Mouse (Mus musculus) 3T3-L1 (cell line): ENCODE data around the gene Csrp1.

Source experiments
- DNase-seq: peaks from one replicate; pipeline ENCODE4 v3.0.0-alpha.2; 2015; ENCODE audit warnings: low read depth, low spot score

The Csrp1 gene

DNA sequence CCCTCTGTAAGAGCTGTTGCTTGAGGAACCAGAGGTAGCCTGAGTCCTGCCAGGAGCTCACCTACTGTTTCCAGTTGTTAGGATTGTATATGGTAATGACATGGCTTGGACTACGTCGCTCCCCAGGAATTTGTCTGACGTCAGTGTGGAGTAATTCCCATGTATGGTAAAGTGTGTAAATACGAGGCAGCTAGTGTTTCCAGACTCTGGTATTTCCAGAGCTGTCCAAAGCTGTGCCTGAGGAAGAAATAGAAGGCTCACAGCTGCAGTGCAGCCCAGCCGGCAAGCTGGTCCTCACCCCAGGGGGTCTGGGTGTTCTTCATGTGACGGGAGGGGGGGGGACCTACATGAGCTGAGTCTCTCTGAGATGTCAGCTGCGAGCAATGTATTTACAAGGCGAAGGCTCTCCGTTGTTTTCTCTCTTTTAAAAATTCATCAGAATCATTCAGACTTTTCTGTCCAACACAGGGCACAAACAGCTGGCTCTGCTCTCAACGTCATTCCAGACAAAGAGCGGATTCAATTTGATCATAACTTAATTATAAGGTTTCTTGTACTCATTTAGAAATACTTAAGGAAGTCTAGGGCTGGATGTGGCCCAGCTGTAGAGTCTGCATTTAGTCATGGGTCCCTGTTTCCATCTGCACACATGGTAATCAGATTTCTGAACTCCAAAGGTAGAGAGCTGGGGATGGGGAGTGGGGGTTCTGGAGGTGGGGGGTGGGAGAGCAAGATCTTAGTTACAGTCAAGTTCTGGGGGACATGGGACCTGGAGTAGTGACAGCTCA, 12.2 kb downstream of the Csrp1 start:
- peak; percentile 89 for DNase-seq

DNA sequence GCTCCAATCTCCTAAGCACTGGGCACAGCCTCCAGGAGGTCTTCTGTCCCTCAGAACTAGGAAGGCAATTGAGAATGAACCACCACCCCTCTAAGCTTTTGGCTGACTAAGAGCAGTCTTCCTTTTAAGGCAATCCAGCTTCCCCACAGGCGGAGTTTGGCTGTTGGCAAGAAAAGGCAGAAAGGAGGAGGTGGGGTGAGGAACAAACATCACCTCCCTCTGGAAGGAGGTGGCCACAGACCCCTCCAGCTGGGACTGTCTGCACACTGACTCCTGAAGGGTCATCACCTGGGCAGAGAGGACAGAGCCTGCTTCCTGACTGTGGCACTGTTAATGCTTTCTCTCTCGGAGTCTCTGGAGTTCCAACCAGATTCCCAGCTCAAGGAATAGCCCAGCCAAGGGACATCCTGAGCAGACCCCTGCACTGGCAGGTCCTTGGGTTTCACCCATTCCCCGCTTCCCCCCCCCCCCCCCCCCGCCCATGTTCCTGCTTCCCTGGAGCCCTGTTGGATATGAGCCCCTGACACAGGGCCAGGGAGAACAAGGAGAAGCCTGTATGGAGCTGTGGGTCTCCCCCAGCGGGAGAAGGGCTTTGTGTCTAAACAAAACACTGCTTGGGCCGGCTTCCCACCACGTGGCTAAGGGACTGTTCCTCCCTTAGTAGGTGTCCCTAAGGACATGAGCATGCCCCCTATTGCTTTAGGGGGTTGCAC, 14.5 kb downstream of the Csrp1 start:
- DNase-seq: peak; percentile 58

DNA sequence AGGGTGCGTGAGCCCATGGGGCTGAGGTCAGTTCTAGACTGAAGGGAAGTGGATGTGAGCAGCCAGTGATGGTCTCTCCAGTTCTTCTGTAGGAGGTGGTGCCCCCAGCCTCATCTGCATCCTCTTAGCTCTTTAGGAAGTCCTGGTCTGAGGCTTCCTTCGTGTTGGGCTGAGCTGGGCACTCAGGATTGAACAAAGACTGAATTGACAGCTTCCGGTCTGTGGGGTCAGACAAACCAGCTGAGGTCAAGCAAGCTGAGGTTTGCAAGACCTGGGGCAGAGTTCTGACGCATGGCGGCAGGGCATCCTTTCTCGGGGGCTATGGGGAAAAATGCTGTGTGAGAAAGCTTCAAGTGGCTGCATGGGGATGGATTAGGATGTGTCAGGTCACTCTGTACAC, 15.6 kb downstream of the Csrp1 start:
- DNase-seq: no peak

DNA sequence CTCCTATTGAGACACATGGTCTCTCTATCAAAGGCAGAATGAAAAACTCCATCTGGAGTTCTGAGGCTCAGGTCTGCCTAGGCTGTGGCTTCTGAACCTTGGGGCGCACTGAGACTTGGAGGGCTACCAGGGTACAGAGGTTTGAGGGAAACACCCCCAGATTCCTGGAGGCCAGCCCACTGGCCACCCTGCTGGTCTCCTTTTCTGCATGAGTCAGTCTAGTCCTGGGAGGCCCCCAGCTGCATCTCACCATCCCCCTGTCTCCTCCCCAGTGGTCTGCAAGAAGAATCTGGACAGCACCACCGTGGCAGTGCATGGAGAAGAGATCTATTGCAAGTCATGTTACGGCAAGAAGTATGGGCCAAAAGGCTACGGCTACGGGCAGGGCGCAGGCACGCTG, 25.1 kb downstream of the Csrp1 start:
- DNase-seq: no peak

DNA sequence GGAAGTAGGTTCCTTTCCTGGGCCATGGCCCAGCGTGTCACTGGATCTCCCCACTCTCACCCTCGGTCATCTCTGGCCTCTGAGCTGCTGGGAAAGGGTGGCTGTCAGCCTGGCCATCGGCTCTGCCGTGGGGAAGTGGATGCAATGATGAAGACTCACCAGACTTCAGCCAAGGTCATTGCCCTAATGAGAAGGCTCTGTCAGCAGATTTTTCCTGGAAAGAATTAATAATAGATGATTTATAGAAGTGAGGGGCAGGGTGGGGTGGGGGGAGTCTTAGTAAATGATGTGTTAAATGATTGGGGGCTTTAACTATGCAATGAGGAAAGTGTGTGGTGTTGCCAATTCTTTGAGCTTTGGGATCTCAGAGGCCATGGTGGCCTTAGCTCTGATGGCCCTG, 26.4 kb downstream of the Csrp1 start:
- DNase-seq: no peak

DNA sequence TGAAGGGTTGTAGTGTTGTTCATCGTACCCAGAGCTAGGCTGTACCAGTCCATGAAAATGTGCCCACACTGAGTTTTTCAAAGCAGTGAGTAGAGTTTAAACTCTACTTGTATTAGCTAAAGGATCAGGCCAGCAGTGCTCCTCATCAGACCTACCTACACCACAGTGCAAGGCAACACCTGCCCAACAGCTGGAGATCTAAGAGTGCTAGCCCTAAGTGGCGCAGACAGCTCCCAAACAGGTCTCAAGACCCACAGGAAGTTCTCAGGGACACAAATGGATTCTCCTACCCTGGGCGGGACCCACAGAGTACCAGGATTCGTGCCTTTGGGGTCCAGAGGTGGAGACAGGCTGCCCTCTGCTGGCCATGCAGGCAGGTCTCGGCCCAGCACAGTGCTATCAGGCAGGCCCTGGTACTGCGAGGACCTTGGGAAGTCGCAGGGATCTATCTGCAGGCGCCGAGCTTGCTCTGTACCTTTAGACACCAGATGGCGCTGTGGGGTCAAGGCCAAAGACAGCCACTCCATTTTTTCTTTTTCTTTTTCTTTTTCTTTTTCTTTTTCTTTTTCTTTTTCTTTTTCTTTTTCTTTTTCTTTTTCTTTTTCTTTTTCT, 33.0 kb downstream of the Csrp1 start:
- peak; percentile 98 for DNase-seq

DNA sequence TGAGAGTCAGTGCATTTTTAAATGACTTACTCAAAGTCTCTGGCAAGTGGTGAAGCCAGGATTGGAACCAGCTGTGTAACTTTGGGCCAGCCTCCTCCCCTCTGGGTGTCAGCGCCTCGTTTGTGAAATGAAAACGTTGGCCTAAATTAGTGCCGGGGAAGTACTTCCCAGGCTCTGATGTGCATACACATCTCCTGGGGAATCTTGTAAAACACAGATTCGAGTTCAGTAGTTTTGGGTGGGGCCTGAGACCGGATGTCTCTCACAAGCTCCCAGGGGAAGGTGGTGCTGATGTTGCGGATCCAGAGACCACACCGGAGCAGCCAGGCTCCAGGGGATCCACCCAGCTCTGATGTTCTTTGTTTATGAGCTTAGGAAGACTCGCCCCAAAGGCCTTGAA, 35.4 kb downstream of the Csrp1 start:
- DNase-seq: peak; percentile 86

DNA sequence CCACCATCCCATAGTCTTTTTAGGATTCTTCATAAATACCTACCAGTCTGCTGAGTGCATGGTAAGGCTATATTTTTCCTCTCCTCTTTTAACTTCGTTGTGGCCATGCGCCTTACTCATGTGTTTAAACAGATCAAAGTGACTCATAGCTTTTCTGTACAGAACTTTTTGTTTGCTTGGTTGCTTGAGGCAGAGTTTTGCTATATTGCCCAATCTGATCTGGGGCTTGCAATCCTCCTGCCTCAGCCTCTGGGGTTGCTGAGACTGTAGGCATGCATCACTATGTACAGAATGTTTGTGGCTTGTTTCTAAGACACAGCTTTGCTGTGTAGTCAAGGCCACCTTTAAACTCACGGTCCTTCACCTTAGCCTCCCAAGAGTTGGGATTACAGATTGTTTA, 36.1 kb downstream of the Csrp1 start:
- peak; percentile 74 for DNase-seq

DNA sequence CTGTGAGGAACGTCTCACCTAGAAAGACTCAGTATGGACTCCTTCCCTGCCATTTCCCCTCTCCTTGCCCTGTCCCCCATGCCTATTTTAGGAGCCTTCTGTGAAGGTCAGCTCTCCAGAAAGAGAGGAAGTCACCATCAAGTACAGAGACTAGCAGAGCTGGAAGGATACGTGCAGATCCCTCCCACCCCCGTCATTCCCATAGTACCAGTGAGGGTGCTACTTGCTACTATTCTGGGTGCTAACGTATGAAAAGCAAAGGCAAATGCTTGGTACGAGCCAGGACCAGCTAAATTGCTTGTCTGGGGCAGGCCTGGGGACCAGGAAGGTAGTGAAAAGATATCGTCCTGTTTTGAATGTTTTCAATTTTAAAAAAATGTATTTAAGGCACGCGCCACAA, 37.4 kb downstream of the Csrp1 start:
- no peak for DNase-seq

DNA sequence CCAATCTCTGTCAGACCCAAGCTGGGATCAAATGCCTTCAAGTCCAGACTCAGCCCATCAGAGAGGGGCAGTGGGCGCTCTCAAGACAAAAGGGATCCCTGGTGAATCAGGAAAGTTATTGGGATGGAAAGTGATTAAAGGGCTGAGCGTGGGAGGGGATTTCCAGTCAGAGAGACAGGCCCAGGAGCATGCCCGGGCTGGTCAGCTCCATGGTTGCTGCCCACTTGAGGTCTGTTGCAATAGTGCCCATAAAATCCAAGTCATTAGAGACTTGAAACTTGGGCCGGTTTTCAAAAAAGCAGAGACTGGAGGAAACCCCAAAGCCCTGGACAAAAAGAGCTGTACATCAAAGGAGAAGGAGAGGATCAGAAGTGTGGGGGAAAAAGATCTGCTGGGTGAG, 39.8 kb downstream of the Csrp1 start:
- peak; percentile 64 for DNase-seq

DNA sequence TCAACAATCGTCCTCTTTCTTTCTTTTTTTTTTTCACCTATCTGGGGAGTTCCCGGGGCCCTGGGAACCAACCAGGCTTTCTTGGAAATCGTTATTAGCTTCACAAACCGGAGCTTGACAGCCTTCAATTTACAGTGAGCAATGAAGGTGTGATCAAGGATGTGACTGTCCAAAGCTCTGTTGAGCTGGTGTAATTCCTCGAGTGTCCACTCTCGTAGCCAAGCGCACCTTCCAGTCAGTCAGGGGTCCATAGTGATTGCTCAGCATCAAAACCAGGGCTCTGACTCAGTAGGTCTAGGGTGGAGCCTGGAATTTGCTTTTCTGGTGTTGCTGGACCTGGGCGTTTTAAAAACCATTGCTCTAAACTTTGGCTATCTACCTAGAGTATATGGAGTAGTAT, 40.4 kb downstream of the Csrp1 start:
- peak; percentile 80 for DNase-seq

DNA sequence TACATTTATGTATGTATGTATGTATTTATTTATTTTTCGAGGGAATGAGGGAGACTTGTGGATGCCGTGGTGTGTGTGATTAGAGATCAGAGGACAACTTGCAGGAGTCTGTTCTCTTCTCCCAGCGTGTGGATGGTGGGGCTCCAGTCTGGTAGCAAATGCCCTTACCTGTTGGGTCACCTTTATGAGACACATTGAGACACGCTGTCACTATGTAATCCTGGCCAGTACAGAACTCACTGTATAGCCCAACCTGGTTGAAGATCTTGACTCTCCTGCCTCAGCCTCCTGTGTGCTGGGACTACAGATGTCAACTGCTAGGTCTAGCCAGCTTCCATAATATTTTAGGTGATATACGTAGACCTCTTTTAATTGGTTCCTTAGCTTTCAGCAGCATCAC, 41.9 kb downstream of the Csrp1 start:
- no peak for DNase-seq

DNA sequence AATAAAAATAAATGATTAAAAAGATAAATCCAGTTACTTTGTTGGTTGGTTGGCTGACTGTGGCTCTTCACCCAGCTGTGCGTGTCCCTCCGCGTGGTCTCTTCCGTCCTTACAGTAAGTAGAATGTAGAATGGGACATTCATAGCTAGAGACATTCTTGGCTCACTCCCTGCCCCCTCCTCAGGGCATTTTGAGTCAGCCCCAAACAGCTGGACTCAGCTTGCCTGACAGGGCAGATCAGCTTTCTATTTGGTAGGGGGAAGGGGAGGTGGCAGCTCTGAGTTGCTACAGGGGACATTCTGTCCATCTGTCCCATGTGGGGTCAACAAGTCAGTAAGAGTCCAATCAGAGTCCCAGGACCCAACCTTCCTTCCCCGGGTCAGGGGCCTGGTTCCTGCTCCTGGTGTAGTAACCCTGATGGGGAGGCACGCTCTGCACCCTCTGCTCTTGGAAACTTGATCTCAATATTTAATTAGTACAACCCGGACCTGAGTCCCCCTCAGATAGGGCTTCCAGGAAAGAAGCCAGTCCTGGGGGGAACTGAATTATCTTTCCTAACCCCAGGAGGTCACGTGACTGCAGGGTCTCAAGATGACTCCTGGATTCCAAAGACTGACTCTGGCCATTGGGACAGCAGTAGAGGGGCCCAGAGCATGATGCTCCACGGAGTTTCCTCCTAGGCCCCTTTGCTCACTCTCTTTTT, 43.8 kb downstream of the Csrp1 start:
- peak; percentile 64 for DNase-seq

DNA sequence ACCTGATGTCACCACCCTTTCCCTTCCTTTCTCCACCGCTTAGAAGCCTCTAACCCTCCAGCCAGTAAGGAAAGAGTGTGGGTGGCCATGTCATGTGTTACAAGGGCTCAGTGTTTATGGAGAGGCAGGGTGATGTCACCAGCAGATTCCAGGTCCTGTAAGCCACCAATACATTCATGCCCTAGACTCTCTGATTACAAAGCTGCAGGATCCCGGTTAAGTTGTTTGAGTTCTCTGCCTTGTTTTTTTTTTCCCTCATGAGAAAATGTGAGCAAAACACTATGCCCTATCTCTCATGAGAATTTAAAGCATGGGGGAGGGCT, 44.3 kb downstream of the Csrp1 start:
- DNase-seq: peak; percentile 66

DNA sequence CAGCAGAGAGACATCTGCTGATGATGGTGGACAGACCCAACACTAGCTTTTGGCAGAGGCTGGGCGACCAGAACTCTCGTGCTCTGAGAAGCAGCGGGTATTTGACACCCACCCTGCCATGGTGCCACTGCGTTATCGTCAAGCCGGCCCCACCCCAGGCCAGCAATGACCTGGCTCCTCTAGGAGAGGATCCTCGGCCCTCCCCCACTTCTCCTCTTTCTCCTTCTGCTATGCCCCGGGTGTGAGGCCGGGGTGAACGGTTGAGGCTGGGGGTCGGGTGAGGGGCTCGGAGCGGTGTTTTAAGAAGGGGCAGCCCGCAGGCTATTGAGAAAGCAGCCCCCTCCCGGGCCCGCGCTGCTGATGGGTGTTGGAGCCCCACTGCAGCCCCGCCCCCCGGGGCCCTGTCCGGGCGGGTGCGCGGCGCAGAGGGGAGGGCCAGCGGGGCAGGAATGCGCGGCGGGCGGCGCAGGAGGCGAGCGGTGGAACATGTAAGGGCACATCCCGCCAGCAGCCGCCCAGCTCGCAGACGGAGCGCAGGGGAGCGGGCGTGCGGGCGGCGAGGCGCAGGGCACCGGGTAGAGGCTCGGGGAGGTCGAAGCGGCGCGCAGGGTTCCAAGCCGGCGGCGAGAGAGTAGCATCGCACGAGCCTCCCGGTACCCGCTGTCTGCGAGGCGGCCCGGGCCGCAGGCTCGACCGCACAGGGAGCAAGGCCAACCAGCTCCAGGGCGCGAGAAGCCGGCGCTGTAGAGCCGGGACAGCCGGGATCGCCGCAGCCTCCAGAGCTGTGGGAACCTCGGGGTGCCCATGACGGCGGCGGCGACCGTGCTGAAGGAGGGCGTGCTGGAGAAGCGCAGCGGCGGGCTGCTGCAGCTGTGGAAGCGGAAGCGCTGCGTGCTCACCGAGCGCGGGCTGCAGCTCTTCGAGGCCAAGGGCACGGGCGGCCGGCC, 46.1 kb downstream of the Csrp1 start, which contains the start of gene Phlda3:
Gene Phlda3, plus strand, starts transcription at position 475 of the 947 bp plus-strand sequence.
- DNase-seq: peak; percentile 77

DNA sequence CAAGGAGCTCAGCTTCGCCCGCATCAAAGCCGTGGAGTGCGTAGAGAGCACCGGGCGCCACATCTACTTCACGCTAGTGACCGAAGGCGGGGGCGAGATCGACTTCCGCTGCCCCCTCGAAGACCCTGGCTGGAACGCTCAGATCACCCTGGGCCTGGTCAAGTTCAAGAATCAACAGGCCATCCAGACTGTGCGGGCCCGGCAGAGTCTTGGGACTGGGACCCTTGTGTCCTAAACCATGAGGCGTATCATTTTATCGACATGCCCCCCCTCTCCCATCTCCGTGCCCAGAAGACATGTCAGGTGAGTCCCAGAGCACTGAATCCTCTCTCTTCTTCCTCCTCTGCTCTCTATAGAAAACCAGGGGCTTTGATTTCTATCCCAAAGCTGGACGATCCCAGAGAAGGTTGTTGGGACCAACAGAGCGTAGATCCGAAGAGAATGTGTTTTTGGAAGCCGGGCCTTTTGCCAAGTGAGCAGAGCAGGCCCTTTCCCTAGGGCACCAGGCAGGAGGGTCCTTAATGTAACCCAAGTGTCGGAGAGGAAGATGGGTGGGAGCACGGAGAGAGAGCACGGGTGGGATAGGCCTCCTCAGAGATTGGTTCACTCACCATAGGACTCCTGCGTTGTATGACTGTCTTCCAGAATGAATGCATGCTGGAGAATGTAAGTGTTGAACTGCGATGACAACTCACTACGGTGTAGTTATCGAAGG, 46.9 kb downstream of the Csrp1 start:
- DNase-seq: no peak

DNA sequence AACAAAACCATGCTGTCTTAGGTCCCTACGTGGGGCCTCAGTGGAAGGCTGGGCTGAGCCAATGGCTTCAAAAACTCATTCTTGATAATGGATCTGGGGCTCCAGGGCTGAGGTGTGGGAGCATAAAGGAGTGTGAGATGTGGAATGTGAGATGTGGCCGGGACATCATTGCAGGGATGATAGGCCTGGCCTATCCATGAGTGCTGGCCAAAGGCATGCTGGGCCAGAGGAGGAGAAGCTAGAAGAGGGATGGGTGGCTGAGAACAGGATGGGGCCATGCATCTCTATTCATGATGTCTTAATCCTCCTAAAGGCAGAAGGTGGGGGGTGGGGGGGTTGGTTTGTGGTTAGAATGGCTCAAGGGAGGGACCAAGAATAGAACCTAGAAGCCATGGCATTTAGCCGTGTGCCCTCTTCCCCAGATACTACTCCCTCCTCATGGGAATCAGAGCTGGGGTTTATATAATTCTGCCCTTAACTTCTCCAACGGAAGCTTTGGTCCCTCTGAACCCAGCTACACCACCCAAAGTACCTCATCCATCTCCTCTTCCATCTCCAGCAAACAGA, 47.5 kb downstream of the Csrp1 start:
- no peak for DNase-seq

DNA sequence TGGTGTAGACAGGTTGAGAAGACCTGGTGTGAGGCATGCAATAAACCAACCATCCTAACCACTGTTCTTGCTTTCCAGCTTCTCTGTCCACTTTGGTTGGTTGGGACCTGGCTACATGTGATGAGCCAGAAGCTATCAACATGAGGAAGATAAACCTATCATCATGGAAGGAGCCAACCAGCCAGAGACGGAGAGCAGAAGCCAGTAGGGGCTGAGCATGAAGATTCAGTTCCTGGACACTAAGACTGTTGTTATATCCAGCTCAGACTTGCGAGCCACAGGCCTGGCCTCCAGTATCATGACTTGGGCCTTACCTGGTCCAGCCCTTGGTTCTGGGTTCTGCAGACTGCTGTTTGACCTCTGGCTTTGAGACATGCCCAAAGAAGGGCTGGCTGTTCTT, 48.5 kb downstream of the Csrp1 start:
- DNase-seq: peak; percentile 59

DNA sequence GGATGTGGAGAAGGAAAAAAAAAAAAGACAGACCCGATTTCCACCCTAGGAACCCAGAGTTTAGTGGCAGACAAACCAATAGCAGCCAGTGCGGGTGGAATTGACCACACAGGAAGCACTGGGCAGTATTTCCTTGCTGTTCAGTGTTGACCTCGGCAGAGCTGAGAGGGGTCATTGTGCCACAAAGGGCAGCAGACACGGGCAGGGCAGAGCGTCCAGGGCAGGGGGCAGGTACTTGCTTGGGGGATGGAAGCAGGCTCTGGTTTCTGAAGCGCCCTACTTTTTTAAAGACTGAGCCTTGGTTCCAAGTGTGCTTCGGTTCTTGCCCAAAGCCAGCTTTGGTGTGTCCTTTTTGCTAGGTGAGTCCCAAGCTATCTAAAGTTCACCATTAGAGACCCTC, 50.4 kb downstream of the Csrp1 start:
- no peak for DNase-seq

DNA sequence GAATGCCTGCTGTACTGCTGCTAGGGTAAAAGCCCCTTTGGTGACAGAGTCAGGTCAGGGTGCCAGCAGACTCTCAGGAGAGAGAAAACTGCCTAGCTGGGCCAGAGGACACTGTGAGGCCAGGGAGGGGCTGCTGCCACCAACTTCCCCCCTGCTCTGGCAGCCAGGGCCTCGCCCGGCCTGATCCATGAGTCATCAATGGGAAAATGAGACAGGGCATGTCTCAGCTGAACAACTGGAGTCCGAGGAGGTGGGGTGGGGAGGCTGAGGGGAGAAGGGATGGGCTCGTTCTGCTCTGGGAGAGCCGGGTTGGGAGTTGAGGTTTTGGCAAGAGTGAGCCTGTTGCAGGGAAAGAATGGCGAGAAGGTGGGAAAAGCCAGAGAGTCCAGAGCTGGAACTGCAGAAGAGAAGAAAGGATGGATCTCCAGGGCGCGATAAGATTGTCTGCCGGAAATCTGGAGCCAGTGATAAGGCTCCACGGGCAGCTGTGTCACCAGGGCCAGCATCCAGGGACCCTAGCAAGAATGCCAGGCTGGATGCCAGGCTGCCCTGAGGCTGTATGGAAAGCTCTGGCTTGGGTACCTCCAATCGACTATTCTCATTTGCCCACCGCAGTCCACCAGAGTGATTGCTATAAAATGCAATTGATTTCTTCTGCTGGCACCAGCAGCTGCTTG, 51.2 kb downstream of the Csrp1 start:
- DNase-seq: peak; percentile 95
